ENCODE assay signal across 20 mouse cellular contexts in genomic region chr13:108598673-108599072, GRCm38 (mm10).
DNase-seq lines count a peak whose midpoint lies in the region; ATAC-seq and TF ChIP-seq lines count a peak whose summit lies in the region.
"Had no signal": no experiment of that assay in that cellular context is flagged by ENCODE, and none has a peak within 500 bp of the region (broad histone marks: within the 10 kb centered on the region; RNA-seq: fewer than 3 reads in every experiment).

No protein-coding gene starts in this region.

- H3K27me3 ChIP-seq in Patski = no peaks in the 10 kb centered on the region
- H3K27me3 ChIP-seq in intestine, postnatal 0 days (replicated peaks; ENCODE audit: control insufficient read depth, insufficient read depth, low read length) = no peaks in the 10 kb centered on the region
- H3K27me3 ChIP-seq: CH12.LX; embryonic facial prominence, embryonic 12.5 days; forebrain, embryonic 13.5 days; forebrain, embryonic 15.5 days had no signal

- no peak overlapping the region for H3K4me2 ChIP-seq in intestine, postnatal 0 days (replicated peaks; ENCODE audit: low read depth)
- H3K4me2 ChIP-seq: embryonic facial prominence, embryonic 12.5 days; forebrain, embryonic 13.5 days; forebrain, embryonic 15.5 days had no signal

- in situ Hi-C loops in Patski (cut with MboI; ENCODE audit: low pct_unique_long_range_greater_than_20kb) = no loop called here

- H3K9me3 ChIP-seq in intestine, postnatal 0 days (ENCODE audit: control insufficient read depth) = no peaks in the 10 kb centered on the region
- H3K9me3 ChIP-seq: embryonic facial prominence, embryonic 10.5 days; embryonic facial prominence, embryonic 12.5 days; forebrain, embryonic 13.5 days; forebrain, embryonic 15.5 days; G1E had no signal

- CTCF ChIA-PET in Patski (lab: Charles Lee) = no interaction called here

- no peak overlapping the region for H3K9ac ChIP-seq in intestine, postnatal 0 days (ENCODE audit: low read depth, low read length)
- H3K9ac ChIP-seq: embryonic facial prominence, embryonic 12.5 days; forebrain, embryonic 13.5 days; forebrain, embryonic 15.5 days; forebrain, postnatal 0 days had no signal

- POLR2A ChIA-PET in Patski (lab: Charles Lee) = interaction anchor here (1.0 kb wide), 1 partner anchor 181 kb away, joined by 5 read pairs; no protein-coding TSS in a partner anchor

- H3K27ac ChIP-seq in intestine, postnatal 0 days (ENCODE audit: low read depth, low read length) = no peak overlapping the region
- H3K27ac ChIP-seq: embryonic facial prominence, embryonic 10.5 days; embryonic facial prominence, embryonic 12.5 days; forebrain, embryonic 13.5 days; forebrain, embryonic 15.5 days had no signal

- no peak overlapping the region for H3K4me3 ChIP-seq in intestine, postnatal 0 days (ENCODE audit: low read depth, low read length)
- H3K4me3 ChIP-seq: embryonic facial prominence, embryonic 10.5 days; embryonic facial prominence, embryonic 12.5 days; forebrain, embryonic 13.5 days; forebrain, embryonic 15.5 days had no signal

- 83% methylated on average over 3 of the region's 3 CpGs for WGBS in intestine, postnatal 0 days

- no peaks in the 10 kb centered on the region for H3K36me3 ChIP-seq in intestine, postnatal 0 days (ENCODE audit: control insufficient read depth, insufficient read depth)
- H3K36me3 ChIP-seq: embryonic facial prominence, embryonic 10.5 days; embryonic facial prominence, embryonic 12.5 days; forebrain, embryonic 15.5 days; G1E had no signal

- peak; percentile 69 for ATAC-seq in Patski
- no peak for ATAC-seq in intestine, postnatal 0 days
- ATAC-seq: CD4-positive, CD25-positive, alpha-beta regulatory T cell, adult 4 months; forebrain, embryonic 15.5 days; forebrain, postnatal 0 days had no signal

- no peak for TF ChIP-seq CTCF in Patski (IDR thresholded peaks at IDR 0.05)
- no peak for TF ChIP-seq CTCF in intestine, postnatal 0 days (IDR thresholded peaks at IDR 0.05; ENCODE audit: low read depth)

- peak; percentile 25 for DNase-seq in retina, postnatal 1 day
- no peak for DNase-seq in retina, embryonic 14.5 days (ENCODE audit: low spot score)
- DNase-seq in Muller cell, postnatal 12 days (ENCODE audit: inconsistent ontology term) = peak; percentile 93
- peak; percentile 62 for DNase-seq in Patski (ENCODE audit: low read depth, low spot score)
- no peak for DNase-seq in heart, postnatal 4 days
- DNase-seq: adrenal gland, adult 2 months; adrenal gland, postnatal 10 days; adrenal gland, postnatal 25 days; cerebellum, adult 11-12 months; cerebellum, adult 2 months; cerebellum, adult 9-10 months; forebrain, postnatal 0 days had no signal

- H3K4me1 ChIP-seq in intestine, postnatal 0 days (replicated peaks; ENCODE audit: control insufficient read depth, insufficient read depth, low read length) = no peaks in the 10 kb centered on the region
- H3K4me1 ChIP-seq: embryonic facial prominence, embryonic 10.5 days; embryonic facial prominence, embryonic 12.5 days; forebrain, embryonic 13.5 days had no signal

Comparison
In these comparisons a context has a peak if more than half of its experiments do, and no peak if none do; other contexts are left out.
1. DNase-seq: peak in retina, postnatal 1 day (single experiment), Muller cell, postnatal 12 days (single experiment) and Patski (single experiment); none in retina, embryonic 14.5 days (single experiment) and heart, postnatal 4 days (single experiment).